Mouse (Mus musculus) brown adipose tissue, adult 24 weeks (tissue): ENCODE data around the gene Pold2. TPM values are rescaled to one million over a fixed set of nuclear protein-coding genes. Genes with fewer than 3 reads are reported as not detected.

Source experiments
- H3K27ac ChIP-seq: fragments of 200-500 bp; replicated peaks from 2 replicates; pipeline ENCODE4 v1.5.1; 2012; ENCODE audit warnings: low read depth, mild to moderate bottlenecking, low read length
- H3K4me1 ChIP-seq: fragments of 200-500 bp; 2 replicates; pipeline ENCODE4 v1.6.1; 2012; ENCODE audit warnings: low read length, mixed read lengths; ENCODE audit not compliant: control insufficient read depth, insufficient read depth, insufficient read length
- H3K4me3 ChIP-seq: fragments of 200-500 bp; 2 replicates; pipeline ENCODE4 v1.5.1; 2012; ENCODE audit warnings: low read depth, mild to moderate bottlenecking, low read length, moderate library complexity; ENCODE audit not compliant: insufficient read depth
- polyA plus RNA-seq: library from polyadenylated mRNA; stranded (reverse); fragments of >200 nt; gene quantifications from 2 replicates; pipeline ENCODE4 v1.2.4, GENCODE M21; 2012; ENCODE audit not compliant: missing spikeins, insufficient read depth, insufficient read length

The Pold2 gene
- polyA plus RNA-seq, 1 experiment: 43.7 TPM

DNA sequence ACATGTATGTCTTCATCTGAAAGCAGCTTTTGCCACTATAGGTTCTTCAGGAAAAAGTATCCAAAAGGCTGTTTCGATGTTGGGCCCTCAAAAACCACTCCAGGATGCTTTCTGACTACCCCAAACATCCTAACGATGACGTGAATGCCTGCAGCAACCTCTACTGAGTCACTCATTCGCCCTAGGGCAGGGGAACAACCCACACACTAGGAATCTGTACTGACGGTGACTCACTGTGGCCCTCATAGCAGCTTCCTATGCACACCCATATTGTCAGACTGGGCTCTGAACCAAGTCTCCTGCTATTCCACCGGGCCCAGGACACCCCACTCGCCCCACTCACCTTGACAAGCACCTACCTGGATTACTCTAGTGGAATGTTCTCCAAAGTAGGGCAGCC is 43.0 kb downstream of the Pold2 start:
- no peak overlapping the region for H3K27ac ChIP-seq
- H3K4me3 ChIP-seq: no peak overlapping the region
- H3K4me1 ChIP-seq: no peaks in the 10 kb centered on the region

DNA sequence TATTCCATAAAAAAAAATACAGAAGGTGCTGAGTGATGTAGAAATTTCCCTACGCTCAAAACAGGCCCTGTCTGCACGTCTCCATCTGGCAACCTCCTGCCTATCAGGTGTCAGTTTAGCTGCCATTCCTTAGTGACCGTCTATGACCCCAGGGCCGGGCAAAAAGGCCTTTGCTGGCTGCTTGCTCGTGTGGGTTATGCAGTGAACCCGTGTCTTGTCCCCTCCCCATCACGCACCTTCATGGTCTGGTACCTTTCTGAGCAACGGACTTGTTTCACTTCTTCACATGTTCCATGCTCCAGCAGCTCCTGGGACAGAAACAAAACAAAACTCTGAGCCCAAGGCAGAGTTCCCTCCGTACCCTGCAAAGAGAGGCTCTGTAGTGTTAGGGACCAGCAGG is 43.6 kb downstream of the Pold2 start:
- H3K4me1 ChIP-seq: no peaks in the 10 kb centered on the region
- no peak overlapping the region for H3K4me3 ChIP-seq
- no peak overlapping the region for H3K27ac ChIP-seq

DNA sequence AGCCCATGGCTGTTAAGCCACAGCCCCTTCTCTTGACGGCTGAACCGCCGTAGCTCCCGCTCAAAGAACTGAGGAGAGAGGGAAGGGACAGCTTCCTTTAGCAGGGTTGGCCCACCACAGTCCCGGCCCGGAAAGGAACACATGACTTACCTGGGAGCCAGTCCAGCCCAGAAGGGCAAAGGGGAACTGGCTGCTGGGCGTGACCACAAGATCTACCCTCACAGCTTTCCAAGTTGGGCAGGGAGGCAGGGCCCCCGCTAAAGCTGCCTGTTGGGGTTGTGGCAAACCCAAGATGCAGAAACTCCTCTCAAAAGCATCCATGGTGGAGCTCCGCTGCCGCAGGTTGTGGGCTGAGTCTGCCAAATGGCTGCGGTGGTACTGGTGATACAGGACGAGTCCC is 48.8 kb downstream of the Pold2 start:
- no peaks in the 10 kb centered on the region for H3K4me1 ChIP-seq
- no peak overlapping the region for H3K27ac ChIP-seq
- no peak overlapping the region for H3K4me3 ChIP-seq

DNA sequence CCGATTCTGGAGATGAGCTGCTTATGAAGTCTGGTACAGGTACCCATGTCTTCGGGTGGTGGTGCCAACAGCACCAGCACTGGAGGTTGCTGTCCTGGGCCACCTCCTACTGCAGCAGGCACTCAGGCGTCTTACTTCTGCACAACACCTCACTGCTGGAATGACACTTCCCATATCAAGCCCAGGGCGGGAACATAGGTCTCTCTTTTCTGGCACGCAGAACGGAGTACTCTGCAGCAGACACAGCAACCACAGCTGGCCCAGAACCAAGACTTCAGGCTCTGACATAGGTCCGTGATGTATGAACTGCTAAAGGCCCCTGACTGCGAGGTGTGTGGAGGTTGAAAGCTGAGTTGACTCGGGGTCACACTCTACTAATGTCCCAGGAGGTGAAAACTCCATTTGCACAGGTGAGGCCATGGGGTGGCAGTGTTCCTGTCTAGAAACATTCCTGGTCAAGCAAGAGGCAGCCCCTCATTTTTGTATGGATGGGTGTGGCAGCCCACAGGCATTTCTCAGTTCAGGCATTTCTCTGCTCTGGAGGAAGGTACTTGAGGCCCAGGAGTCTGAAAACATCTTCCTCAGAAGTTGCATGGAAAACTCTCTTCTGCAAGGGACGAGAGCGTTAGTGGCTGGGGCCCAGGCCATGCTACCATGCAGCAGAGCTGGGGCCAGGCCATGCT is 49.4 kb downstream of the Pold2 start:
- Histone ChIP-seq H3K4me1 (no peaks in the 10 kb centered on the region), H3K4me3 (no peak overlapping the region), H3K27ac (no peak overlapping the region)

DNA sequence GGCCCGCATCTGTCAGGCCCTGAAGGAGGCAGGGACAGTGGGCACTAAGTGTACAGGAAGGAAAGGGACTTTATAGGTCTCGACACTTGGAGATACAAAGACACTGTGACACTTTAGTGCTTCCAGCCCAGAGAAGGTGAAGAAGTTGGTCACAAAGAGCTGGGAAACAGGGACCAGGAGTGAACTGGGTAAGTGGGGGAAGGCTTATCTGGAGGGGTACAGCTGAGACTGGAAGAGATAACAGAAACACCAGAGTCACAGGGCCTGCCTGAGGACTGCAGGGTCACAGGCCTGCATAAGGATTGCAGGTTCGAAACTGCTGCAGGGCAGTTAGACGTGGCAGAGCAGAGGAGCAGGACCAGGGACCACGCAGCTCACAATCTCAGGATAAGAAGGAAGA is 50.2 kb downstream of the Pold2 start:
- no peak overlapping the region for H3K27ac ChIP-seq
- no peak overlapping the region for H3K4me3 ChIP-seq
- no peaks in the 10 kb centered on the region for H3K4me1 ChIP-seq

DNA sequence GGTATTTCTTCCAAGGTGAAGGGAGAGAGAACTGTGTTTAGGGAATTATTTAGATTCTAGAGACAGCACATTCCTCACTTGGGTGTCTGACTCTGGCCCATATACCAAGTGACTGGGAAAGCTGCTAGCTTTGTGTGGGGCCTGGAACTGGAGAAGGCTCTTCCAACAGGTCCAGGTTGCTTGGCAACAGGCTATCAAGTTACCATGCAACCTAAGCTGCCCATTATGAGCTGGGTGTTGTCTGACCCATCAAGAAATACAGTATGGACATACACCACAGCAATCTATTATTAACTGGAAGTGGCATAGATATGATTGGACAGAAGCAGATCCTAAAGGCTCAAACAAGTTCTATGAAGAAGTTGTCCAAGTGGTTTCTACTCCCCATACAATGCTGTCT is 52.7 kb downstream of the Pold2 start:
- Histone ChIP-seq H3K4me1 (no peaks in the 10 kb centered on the region), H3K4me3 (no peak overlapping the region), H3K27ac (no peak overlapping the region)

Other genes with a start within 250 kb of the Pold2 start
- 191 and 238 TPM in 2 replicates for gene Mrps24, start 162.6 kb downstream of the Pold2 start, polyA plus RNA-seq
- gene Urgcp, start 115.9 kb downstream of the Pold2 start, polyA plus RNA-seq: 30.8 and 34.1 TPM in 2 replicates
- 18.7 and 21.8 TPM in 2 replicates for gene Dbnl, start 89.8 kb downstream of the Pold2 start, polyA plus RNA-seq
- 40.4 and 46.7 TPM in 2 replicates for gene Pgam2, start 74.6 kb downstream of the Pold2 start, polyA plus RNA-seq
- gene Polm, start 40.3 kb downstream of the Pold2 start, polyA plus RNA-seq: 2.1 and 2.9 TPM in 2 replicates
- gene Aebp1, start 16.3 kb downstream of the Pold2 start, polyA plus RNA-seq: 9.8 and 10.7 TPM in 2 replicates
- not detected in 2 replicates for gene Myl7, start 20.5 kb upstream of the Pold2 start, polyA plus RNA-seq
- gene Gck, start 71.8 kb upstream of the Pold2 start, polyA plus RNA-seq: 1.5 TPM in 1 of 2 replicates, not detected in the other
- 42.9 TPM in 2 replicates for gene Ykt6, start 77.4 kb upstream of the Pold2 start, polyA plus RNA-seq
- 12.1 and 18.6 TPM in 2 replicates for gene Camk2b, start 188.1 kb upstream of the Pold2 start, polyA plus RNA-seq